Mouse (Mus musculus) cerebellum, adult 2 months (tissue): ENCODE measurements around the gene Iqce.
A peak's percentile ranks its signal among the peaks of the same experiment; 100 is the strongest.

Source experiments
- CTCF ChIP-seq: fragments of 200-500 bp; IDR thresholded peaks from 2 replicates; pipeline ENCODE4 v1.5.1; 2011; ENCODE audit warnings: low read depth, mild to moderate bottlenecking, control low read depth, low read length, moderate library complexity, borderline replicate concordance; ENCODE audit not compliant: insufficient read depth
- POLR2A ChIP-seq: fragments of 200-500 bp; IDR thresholded peaks from 2 replicates; pipeline ENCODE4 v1.6.1; 2011; ENCODE audit warnings: low read length, control low read depth, borderline replicate concordance; ENCODE audit not compliant: insufficient read depth

DNA sequence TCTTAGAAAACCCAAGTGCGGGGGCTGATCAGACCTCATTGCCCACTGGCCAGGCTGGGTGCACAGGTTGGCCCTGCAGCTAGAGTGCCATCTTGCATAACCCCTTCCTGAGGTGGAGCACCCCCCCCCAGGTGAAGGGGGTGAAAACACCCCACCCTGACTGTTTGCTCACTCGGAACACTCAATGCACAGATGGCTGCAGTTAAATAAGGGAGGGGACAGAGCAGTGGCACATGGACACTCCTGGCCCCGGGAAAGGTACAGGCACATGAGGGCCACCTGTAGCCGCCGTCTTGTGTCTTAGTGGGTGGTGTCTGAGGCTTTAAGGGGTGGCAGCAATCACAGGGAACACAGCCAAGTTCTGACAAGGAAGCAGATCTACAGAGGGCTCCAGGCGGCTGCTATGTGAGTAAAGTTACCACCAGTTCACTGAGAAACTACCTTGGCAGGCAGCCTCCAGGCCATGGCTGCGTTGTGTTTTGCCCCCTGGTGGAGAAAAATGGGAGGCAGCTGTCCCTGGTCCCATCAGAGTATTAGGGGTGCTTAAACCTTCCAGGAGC is 38.5 kb downstream of the Iqce start:
- peak; percentile 59 for TF ChIP-seq CTCF
- no peak for TF ChIP-seq POLR2A
